Mouse (Mus musculus) erythroblast, adult 5-6 weeks (primary cell): ENCODE measurements around the gene Lipe. TPM values are rescaled to one million over a fixed set of nuclear protein-coding genes. Genes with fewer than 3 reads are reported as not detected.
"Not testable (repeated sequence)": the region's sequence is repeated elsewhere in the genome, so short reads cannot be mapped to it uniquely, and the experiment has no call there.

Experiments used
- ATAC-seq: replicated peaks from 2 replicates; pipeline ENCODE4 v1.8.0; 2016; ENCODE audit warnings: moderate number of reproducible peaks, mild to moderate bottlenecking, moderate TSS enrichment, inconsistent platforms; ENCODE audit not compliant: poor library complexity, low FRiP score, severe bottlenecking
- total RNA-seq, 2 experiments: library from RNA; stranded (forward) in 1 of 2; stranded (reverse) in 1 of 2; fragments of 150-400 nt in 1 of 2; fragments of 200-764, 138-1000 nt in 1 of 2; gene quantifications; 2 replicates each; pipeline versions ENCODE4 v1.2.3 to v1.2.4; 2015 to 2017; ENCODE audit warnings: low replicate concordance in 2 of 2

The Lipe gene
- total RNA-seq (2015; ENCODE audit: low replicate concordance) (2.5 and 11.3 TPM in 2 replicates), total RNA-seq (2017; ENCODE audit: low replicate concordance) (4.5 and 6.7 TPM in 2 replicates)

DNA sequence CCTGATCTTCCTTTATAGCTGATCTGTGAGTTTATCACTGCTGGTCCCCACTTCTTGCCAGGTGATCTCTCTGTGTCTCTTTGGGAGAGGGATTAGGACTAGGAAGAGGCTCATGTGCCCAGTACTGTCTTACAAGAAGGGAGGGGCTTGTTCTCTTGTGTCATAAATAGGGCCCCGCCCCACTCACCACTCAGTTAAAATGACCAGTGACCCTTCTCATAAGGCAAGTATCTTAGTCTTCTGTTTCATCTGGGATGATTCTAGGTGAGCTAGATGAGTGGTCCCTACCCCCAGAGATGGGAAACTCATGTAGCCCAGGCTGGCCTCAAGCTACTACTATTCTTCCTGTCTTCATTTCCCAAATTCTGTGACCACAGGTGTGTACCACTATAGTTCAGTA is at the start of gene Lipe:
TSS of gene Lipe (minus strand) at position 101 of the 400 bp plus-strand sequence.
- ATAC-seq: no peak

DNA sequence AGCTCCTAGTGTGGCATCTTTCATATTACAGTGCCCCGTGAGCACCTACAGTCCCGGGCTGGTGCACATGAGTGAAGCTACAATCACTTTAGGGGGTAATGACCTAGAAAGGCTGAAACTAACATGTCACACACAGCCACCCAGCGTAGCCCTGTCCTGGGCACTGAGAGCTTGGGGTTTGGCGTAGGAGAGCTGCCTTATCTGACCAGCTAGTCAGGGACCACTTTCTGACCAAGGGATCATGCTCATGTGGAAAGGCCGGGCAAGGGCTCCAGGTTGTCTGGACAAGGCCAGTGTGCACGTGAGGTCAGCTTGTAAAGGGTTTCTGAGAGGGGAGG is 42.3 kb upstream of the Lipe start:
- no peak for ATAC-seq

DNA sequence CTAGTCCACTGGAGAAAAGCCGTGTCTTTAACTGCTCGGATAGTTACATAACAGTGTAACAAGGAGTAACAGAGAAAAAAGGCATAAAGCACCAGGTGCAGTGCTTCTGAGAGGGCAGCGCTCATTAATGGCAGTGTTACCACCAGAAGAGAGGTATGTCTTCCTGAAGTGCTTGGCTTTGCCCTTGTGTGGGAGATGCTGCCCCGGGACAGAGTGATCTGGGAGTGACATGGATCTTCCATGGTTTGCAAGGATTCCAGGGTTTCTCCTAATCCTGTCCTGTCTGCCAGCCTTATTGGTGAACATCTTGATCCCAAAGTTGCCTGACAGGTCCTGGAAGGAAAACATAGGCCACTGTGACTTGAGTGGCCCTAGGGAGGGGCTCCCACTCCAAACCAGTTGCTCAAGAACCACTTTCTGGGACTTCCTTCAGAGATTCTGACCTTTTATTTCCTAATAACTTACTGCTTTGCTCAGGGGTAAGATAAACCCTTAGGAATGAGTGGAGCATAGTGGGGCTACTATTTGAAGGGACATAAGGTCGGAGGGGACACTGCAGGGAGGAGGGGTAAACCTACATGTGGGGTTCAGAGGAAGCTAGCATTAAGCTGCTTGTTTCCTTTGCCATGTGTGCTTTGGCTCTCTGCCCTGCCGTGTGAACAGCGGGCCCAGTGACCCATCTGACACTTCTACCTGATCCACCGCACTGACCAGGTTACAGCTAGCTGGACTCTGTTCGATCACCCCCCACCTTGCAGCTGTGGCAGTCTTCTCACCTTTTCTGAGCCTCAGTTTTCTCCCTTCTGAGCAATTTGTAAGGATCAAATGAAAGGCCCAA is 41.7 kb upstream of the Lipe start:
- ATAC-seq: no peak

DNA sequence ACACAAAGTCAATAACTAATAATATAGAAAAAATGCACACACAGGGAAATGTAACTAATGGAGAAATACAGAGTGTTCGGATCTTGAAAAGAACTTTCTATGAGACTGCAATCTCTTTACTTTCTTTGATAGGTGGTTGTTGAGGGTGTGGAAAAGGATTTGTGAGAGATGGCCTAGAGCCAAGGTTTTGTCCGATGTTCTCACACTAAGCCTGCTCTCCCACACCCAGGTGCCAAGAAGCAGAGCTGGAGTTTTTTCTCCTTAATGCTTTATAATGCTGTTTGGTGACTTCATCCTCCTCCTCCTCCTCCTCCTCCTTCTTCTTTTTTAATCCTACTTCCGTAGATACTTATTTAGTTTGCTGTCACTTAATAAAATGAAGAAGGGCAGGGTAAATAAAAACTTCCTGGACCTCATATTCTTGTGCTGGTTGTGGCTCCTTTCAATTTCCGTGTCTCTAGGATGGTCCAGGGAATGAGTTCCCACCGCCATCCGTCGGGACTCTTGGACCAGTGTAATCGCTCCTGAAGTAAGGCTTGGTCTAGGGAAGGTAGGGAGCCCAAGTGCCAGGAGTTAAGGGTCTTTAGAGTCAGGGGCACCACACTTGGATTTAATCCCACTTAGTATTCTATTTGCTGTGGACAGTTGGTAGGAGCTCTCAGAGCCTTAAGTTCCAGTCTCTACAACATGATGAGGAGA is 40.8 kb upstream of the Lipe start:
- ATAC-seq: no peak

DNA sequence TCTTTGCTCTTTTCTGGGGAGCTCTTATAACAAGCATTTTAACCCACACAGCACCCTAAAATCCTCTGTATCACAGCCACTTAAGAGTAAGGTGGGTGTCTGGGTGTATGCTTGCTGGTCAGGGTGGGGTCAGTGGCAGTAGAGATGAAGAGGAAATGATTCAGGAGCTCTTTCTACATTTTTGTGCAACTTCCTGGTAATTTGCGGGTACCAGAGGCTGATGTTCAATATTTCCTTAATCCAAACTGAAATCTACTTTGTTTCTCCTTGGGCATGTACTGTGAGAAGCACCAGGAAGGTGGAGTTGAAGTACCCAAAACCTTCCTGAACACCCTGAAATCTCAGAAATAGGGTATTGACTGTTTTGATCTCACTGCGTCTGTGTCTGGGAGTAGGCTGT is 38.2 kb upstream of the Lipe start:
- no peak for ATAC-seq

DNA sequence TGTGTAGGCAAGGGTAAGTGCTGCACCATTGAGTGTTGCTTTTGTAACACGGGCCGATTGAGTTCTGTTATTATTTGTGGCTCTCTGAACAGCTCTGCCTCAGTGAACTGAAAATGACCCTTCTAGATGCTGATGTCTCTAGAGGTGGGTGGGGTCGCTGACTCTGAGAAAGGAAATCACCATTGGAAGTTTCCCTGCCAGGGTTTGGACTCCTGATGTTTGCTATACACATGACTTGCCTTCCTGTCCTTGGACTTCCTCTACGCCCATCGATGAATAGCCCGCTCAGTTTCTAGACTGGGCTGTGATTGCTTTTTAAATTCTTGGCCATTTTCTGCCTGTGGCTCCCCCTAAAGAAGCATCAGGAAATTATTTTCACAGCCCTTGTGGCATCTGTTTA is 37.7 kb upstream of the Lipe start:
- ATAC-seq: no peak

DNA sequence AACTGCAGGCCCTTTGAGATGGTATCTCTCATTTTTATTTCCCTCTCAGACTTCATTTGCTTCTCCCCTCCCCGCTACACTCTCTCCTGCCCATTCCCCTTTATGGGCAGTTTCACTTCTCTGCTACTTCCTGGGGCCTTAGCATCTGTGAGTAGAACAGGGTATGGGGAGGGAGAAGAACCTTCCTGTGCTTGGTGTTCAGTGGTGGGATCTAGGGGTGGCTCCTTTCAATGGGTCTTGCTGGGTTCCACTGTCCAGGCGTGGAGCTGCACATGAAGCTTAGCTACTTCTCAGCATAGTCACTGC is 37.0 kb upstream of the Lipe start:
- ATAC-seq: no peak

DNA sequence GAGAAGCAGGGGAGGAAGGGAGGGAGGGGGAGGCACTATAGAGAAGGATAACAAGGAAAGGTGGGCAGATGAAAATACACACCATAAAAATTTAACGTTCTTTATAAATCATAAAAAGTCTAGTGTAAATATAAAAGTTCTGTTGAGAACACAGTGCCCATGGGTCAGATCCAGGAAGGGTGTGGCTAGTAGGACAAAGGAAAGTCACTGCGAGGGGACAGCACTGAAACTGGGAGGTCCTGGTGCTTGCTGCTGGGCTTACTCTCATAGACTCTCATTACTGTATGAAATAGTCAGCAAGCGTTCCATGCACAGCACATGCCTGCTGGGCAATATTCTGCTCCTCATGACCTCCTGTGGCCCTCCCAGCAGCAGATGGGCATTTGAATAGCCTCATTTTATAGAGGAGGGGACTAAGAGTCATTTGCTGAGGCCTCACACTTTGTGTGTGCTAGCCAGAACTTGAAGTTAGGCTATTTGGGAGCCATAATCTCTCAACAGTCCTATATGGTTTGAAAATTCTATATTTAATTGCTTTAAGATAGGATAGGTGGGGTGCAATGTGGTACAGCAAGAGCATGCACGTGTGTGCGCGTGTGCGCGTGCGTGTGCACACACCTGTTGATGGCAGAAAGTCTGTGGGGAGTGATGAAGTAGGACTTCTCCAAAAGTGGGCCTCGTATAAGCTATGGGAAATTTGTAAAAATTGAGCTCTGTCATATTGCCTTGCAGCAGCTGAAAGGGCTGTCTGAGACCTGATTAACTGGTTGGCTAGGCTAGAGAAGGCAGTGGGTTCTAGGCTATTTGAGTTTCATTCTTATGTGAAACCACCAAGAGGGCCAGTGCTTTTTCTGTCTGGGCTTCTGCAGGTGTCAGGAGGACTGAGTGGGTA is 36.4 kb upstream of the Lipe start:
- ATAC-seq: no peak

DNA sequence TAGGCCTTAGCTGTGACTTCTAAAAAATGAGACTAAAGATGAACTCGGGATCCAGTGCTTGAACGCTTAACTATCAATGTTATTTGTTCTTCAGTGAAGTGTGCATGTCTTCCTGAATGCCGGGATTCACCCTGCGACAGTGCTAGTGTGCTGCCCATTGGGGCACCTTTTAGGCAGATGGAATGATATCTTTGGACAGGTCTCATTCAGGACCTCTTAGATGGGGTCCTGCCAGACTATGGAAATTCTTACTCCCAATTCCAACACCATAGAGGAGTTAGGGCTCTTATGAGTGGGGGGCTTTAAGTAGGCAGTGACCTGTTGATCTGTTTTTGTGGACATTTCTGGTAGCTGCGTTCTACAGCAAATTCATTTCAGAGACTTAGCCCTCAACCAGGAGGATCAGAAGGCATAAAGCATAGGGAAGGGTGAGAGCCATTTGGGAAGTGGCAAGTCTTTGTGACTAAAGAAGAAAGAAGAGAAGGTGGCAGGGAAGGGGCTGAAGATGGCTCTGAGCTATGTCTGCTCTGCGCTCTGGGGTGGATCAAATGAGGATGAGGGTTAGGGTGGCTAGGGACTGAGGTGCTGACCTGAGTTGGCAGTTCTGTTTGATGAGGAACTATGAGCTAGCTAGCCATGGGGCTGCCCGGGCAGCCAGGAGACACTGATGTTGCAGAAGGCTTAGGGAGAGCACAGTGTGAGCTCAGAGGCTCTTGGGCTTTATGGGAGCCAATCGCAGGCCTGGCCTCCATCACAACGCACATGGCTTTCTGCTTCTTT is 35.5 kb upstream of the Lipe start:
- ATAC-seq: no peak

DNA sequence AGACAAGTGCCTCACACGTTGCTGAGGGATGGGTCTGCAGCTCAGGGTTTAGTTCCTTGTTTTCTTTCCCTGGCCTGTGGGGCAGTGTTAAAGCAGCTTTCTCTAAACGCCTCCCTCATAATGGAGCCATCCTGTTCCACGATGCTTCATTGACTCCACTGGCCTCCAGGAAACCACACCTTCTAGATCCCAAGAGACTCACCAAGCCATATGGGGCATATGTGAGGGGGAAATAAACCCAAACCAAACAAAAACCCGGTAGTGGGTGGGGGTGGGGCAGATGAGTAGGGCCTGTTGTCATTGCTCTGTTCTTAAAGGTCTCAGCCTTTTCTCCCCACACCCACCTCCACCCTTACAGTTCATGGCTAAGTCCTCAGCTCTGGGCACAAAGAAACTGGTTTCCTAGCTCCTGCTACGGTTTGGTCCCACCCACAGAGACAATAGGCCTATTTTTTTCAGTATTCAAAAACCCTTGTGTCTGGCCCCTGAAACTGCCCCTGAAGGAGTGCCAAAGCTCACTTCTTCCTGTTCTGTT is 34.6 kb upstream of the Lipe start:
- ATAC-seq: no peak

DNA sequence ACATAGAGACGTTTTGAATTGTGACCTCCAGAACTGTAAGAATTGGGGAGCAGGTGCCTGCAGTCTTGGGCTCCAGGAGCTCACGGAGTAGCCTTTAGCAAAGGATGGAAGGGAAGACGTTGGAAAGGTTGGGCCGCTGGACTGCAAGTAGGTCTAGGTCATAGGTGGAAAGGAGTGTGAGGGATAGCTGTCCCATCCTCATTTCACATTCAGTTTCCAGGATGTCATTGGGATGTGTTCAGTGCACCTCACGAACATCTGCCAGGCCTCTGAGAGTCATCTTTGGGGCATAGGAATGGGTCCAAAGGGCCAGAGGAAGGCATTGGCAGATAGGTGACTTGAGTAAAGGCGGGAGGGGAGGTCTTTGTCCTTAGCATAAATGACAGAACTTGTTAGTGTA is 33.9 kb upstream of the Lipe start:
- ATAC-seq: no peak

DNA sequence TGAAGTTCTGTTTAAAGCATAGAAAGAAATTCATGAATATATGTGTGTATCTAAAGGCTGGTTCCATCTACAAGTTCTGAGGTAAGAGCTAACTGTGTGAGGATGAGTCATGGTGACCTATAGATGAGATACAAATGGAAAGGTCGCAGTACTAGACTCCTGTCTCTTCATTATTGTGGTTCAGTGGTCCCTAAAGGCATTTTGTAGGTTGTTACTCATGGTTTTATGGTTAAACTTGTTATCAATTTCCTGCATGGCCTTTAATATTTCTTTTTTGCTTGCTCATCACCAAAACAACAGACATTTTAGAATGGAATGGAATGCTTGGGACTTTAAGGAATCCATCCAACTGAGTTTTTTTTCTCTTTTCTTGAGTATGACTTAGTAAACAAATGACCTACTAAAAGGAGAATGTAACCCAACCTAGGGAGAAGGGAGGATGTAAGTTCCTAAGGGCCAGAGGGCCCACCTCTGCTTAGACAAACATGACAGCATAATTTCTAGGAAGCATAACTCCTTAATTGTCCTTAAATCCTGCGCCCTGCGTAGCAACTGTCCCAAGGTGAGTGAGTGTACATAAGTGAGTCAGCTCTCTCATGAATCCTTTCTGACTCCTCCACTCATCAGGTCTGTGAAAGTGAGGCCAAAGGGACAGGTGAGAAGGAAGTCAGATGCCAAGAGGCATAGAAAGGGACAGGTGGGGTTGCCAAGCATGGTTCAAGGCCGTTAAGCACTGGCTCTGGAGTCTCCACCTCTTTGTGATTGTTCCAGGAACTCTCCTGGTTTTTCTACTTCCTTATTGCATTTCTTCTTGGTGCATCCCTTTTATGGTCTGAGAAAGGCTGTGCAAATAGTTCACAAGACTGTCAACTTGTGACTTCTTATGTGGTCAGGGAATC is 31.6 kb upstream of the Lipe start:
- no peak for ATAC-seq

DNA sequence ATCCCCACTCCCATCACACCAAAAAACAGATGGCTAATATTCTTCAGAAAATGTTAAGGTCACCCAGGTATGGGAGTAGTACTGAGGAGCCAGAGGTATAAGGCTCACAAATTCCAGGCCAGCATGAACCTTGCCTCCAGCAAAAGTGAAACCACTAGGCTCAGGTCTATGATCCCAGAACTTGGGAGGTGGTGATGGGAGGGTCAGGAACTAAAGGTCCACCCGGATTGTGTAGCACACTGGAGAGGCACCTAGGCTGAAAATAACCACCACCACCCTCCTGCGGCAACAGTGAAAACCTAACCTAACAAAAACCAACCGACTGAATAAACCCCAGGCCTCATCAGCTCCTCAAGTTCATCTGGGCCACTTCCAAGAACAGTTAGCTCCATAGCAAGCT is 29.8 kb upstream of the Lipe start:
- ATAC-seq: no peak

DNA sequence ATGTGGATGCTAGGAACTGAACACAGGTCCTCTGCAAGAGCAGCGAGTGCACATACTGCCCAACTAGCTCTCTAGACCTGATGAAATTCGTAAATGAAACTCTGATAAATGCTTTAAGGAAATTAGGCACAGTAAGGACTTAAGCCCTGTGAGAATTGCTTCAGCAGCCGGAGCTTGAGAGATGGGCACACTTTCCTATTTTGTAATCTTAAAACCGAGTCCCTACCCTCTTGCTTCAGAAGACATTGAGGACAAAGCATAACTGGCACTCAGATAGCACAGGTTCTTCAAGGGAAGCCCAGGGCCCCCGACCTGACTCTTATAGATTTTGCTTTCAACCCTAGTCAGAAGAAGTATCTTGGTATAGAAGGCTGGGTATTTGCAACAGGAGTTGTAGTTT is 28.6 kb upstream of the Lipe start:
- no peak for ATAC-seq

DNA sequence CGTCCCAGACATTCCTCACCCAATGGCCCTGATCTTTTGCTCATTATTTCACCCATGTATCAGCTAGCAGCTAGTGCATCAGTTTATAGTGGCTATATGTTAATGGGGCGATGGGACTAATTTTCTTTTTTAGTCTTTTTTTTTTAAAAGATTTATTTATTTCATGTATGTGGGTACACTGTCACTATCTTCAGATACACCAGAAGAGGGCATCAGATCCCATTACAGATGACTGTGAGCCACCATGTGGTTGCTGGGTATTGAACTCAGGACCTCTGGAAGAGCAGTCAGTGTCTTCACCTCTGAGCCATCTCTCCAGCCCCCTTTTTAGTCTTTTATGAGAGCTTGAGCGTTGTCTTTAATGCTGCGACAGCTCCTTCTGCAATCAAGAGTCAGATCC is 27.9 kb upstream of the Lipe start:
- not testable (repeated sequence) for ATAC-seq

DNA sequence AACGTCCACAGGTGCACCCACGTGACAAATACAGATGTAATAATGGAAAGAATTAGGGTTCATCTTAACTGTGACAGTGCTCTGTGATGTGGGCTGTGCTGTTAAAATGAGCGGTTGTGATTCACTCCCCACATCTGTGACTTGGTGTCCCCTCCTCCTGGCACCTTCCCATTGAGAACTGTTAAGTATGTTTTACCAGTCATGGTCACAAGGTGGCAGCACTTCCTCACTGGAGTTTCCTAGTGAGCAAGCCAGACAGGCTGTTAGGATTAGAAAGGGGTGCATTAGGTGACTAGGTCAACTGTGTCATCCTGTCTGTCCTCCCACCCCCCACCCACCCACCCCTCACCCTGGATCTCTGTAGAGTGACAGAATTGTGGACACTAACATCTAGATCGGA is 25.9 kb upstream of the Lipe start:
- peak; percentile 59 for ATAC-seq

DNA sequence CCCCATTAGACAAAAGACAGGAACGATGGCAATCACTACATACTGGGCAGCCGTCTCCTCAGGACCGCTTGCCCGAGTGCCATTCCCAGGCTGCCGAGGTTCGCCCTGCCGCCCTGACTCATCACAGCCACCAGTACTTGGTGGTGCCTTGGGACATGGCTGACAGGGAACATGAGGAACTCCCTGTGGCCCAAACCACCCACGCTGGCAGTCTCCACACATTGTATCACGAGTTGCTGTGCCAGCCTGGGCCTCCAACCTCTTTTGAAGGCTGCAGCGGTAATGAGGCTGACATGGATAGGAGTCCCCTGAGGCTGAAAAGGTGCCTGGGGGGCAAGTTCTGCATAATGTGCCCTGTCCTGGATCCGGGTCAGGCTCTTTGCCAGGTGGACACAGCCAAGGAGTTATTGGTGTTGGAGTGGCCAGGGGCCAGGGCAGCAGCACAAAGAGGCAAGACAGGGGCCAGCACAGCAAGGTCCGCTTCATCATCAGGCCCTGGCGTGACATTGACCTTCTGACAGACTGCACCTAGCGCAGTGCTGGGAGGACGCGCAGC is 23.9 kb upstream of the Lipe start:
- ATAC-seq: no peak

DNA sequence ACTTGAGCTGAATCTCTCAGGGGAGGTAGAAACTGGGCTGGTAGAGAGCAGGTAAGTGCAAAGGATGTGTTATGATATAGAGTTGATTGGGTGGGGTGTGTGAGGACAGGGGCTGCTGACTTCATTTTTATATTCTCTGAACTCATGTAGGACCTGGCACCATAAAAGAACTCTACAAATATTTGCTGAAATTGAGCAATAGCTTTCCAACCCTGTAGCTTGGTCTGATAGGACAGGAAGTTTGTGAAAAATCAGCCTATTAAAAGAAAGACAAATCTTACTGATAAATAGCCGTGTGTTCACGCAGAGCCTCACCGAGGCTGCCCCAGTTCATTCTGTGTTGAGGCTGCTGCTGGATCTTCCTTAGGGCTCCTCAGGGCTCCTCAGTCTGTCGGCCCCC is 21.4 kb upstream of the Lipe start:
- ATAC-seq: no peak
